Comparison of ENCODE assay signal across 10 mouse cellular contexts in the genomic region with DNA sequence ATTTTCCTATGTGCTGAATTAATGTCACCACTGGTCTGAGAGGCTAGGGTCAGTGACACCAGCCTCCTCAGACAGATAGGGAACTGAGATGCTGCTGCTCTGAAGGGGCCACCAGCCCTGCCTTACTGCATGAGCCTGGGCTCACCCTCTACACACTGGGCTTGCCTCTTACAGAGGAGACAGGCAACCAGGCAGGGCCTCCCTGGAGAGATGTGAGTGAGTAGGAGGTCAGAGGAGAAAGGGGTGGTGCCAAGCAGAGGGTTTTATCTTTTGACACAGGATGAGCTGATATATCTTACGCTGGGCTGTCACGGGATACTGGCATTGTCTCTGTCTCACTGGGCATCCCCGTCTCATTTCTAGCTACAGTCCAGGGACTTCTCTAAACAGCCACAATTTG.
DNase-seq lines count a peak whose midpoint lies in the region; ATAC-seq lines count a peak whose summit lies in the region.
"Had no signal": no experiment of that assay in that cellular context is flagged by ENCODE, and none has a peak within 500 bp of the region (broad histone marks: within the 10 kb centered on the region; RNA-seq: fewer than 3 reads in every experiment).

No protein-coding gene starts in this region.

- WGBS in forebrain, embryonic 13.5 days = 81% methylated on average over 3 of the region's 3 CpGs
- 78% methylated on average over 3 of the region's 3 CpGs for WGBS in forebrain, embryonic 11.5 days
- 58% methylated on average over 3 of the region's 3 CpGs for WGBS in lung, embryonic 16.5 days

- H3K9ac ChIP-seq in forebrain, embryonic 13.5 days = no peak overlapping the region
- no peak overlapping the region for H3K9ac ChIP-seq in forebrain, embryonic 11.5 days (ENCODE audit: low read length)
- H3K9ac ChIP-seq in lung, embryonic 16.5 days (ENCODE audit: low read length) = peak overlapping the region; percentile 25; the same call in 1 of the 2 replicates

- 0 out of 2 replicates have a peak, but pooled peaks have one; percentile 19 for ATAC-seq in forebrain, embryonic 13.5 days
- ATAC-seq in forebrain, embryonic 11.5 days (replicated peaks; ENCODE audit: low FRiP score) = no peak
- ATAC-seq in lung, embryonic 16.5 days (ENCODE audit: low read depth) = no peak
- ATAC-seq in erythroid progenitor cell, adult 5-6 weeks (replicated peaks; ENCODE audit: low FRiP score, poor library complexity, severe bottlenecking) = peak; percentile 41; the same call in 1 of the 2 replicates
- peak; percentile 63 for ATAC-seq in megakaryocyte progenitor cell, adult 5-6 weeks (replicated peaks; ENCODE audit: poor library complexity)

- no peak overlapping the region for H3K27ac ChIP-seq in forebrain, embryonic 13.5 days
- no peak overlapping the region for H3K27ac ChIP-seq in forebrain, embryonic 11.5 days (ENCODE audit: low read depth, low read length)
- peak overlapping the region; percentile 67 for H3K27ac ChIP-seq in lung, embryonic 16.5 days (ENCODE audit: low read length)

- H3K27me3 ChIP-seq in forebrain, embryonic 13.5 days = no peaks in the 10 kb centered on the region
- no peaks in the 10 kb centered on the region for H3K27me3 ChIP-seq in forebrain, embryonic 11.5 days (ENCODE audit: control insufficient read depth, insufficient read depth, low read length)
- H3K27me3 ChIP-seq in lung, embryonic 16.5 days (ENCODE audit: control insufficient read depth, insufficient read depth, low read depth, low read length) = no peaks in the 10 kb centered on the region

- peaks cover 2% of the 10 kb centered on the region; the same call in 1 of the 2 replicates for H3K4me1 ChIP-seq in forebrain, embryonic 13.5 days
- no peaks in the 10 kb centered on the region for H3K4me1 ChIP-seq in forebrain, embryonic 11.5 days (replicated peaks; ENCODE audit: control insufficient read depth, insufficient read depth, low read length)
- peaks cover 47% of the 10 kb centered on the region for H3K4me1 ChIP-seq in lung, embryonic 16.5 days (replicated peaks; ENCODE audit: control insufficient read depth, insufficient read depth, low read length)

- H3K36me3 ChIP-seq in forebrain, embryonic 13.5 days (ENCODE audit: poor library complexity, severe bottlenecking) = peaks cover 18% of the 10 kb centered on the region
- H3K36me3 ChIP-seq in forebrain, embryonic 11.5 days (ENCODE audit: control insufficient read depth, insufficient read depth, low read length) = no peaks in the 10 kb centered on the region
- H3K36me3 ChIP-seq in lung, embryonic 16.5 days (ENCODE audit: control insufficient read depth, insufficient read depth, low read length) = peaks cover 6% of the 10 kb centered on the region; the same call in 1 of the 2 replicates

- DNase-seq in forebrain, embryonic 11.5 days (ENCODE audit: low spot score) = no peak
- DNase-seq in lung, postnatal 36 days = no peak
- no peak for DNase-seq in spleen, postnatal 10 days (ENCODE audit: low spot score in 2 of 2)
- no peak for DNase-seq in embryo, embryonic 11 days
- DNase-seq: layer of hippocampus, postnatal 36 days had no signal

- H3K4me3 ChIP-seq in forebrain, embryonic 13.5 days = no peak overlapping the region
- no peak overlapping the region for H3K4me3 ChIP-seq in forebrain, embryonic 11.5 days (ENCODE audit: low read depth, low read length)
- H3K4me3 ChIP-seq in lung, embryonic 16.5 days (ENCODE audit: low read length) = no peak overlapping the region
- H3K4me3 ChIP-seq: myocyte had no signal

- no peak overlapping the region for H3K4me2 ChIP-seq in forebrain, embryonic 13.5 days
- H3K4me2 ChIP-seq in forebrain, embryonic 11.5 days (ENCODE audit: low read depth, low read length, severe bottlenecking) = no peak overlapping the region
- H3K4me2 ChIP-seq in lung, embryonic 16.5 days (ENCODE audit: low read depth, low read length) = no peak overlapping the region

- H3K9me3 ChIP-seq in forebrain, embryonic 13.5 days (replicated peaks) = no peaks in the 10 kb centered on the region
- H3K9me3 ChIP-seq in forebrain, embryonic 11.5 days (ENCODE audit: control insufficient read depth, low read length) = no peaks in the 10 kb centered on the region
- H3K9me3 ChIP-seq in lung, embryonic 16.5 days (ENCODE audit: control insufficient read depth, low read length) = no peaks in the 10 kb centered on the region

Comparison
In these comparisons a context has a peak if more than half of its experiments do, and no peak if none do; other contexts are left out.
1. ATAC-seq: peak in forebrain, embryonic 13.5 days (single experiment), erythroid progenitor cell, adult 5-6 weeks (single experiment) and megakaryocyte progenitor cell, adult 5-6 weeks (single experiment); none in forebrain, embryonic 11.5 days (single experiment) and lung, embryonic 16.5 days (single experiment).